Mouse (Mus musculus) heart, embryonic 11.5 days (tissue): Measurements from ENCODE around the gene Eif2ak4. TPM values are rescaled to one million over a fixed set of nuclear protein-coding genes. Genes with fewer than 3 reads are reported as not detected.

ENCODE experiments used
- ATAC-seq: fragments of 200-750 bp; cut with Nextera tagmentation; replicated peaks from 2 replicates; pipeline ENCODE4 v1.8.0; 2017; ENCODE audit warnings: moderate library complexity; ENCODE audit not compliant: insufficient number of reproducible peaks, low FRiP score, low TSS enrichment
- H3K27ac ChIP-seq: fragments of 300-500 bp; sonication (generic); 2 replicates; pipeline ENCODE4 v1.5.1; 2014; ENCODE audit warnings: mild to moderate bottlenecking, low read depth, low read length
- H3K27me3 ChIP-seq: fragments of 300-500 bp; sonication (generic); 2 replicates; pipeline ENCODE4 v1.6.1; 2014; ENCODE audit warnings: mild to moderate bottlenecking, low read length, mixed read lengths; ENCODE audit not compliant: control insufficient read depth, insufficient read depth
- H3K36me3 ChIP-seq: fragments of 300-500 bp; sonication (generic); 2 replicates; pipeline ENCODE4 v1.6.1; 2014; ENCODE audit warnings: mild to moderate bottlenecking, low read length, moderate library complexity, mixed read lengths; ENCODE audit not compliant: control insufficient read depth, insufficient read depth
- H3K4me1 ChIP-seq: fragments of 300-500 bp; sonication (generic); 2 replicates; pipeline ENCODE4 v1.6.1; 2014; ENCODE audit warnings: low read length; ENCODE audit not compliant: control insufficient read depth, insufficient read depth
- H3K4me2 ChIP-seq: fragments of 300-500 bp; sonication (generic); 2 replicates; pipeline ENCODE4 v1.6.1; 2014; ENCODE audit warnings: mild to moderate bottlenecking, moderate library complexity
- H3K4me3 ChIP-seq: fragments of 300-500 bp; sonication (generic); 2 replicates; pipeline ENCODE4 v1.5.1; 2014; ENCODE audit warnings: low read depth, low read length
- H3K9ac ChIP-seq: fragments of 300-500 bp; sonication (generic); 2 replicates; pipeline ENCODE4 v1.6.1; 2014; ENCODE audit warnings: mild to moderate bottlenecking, low read depth, low read length, moderate library complexity
- H3K9me3 ChIP-seq: fragments of 300-500 bp; sonication (generic); replicated peaks from 2 replicates; pipeline ENCODE4 v1.6.1; 2016; ENCODE audit warnings: low read length; ENCODE audit not compliant: control insufficient read depth
- WGBS: fragments of 180-500 bp; shearing (Covaris S2); extraction: QIAGEN DNeasy Blood & Tissue Kit; methylation state at CpG from one replicate; pipeline ENCODE4 v1.1.7; 2014; ENCODE audit not compliant: insufficient replicate concordance; 5-methylcytosine and 5-hydroxymethylcytosine counted together
- polyA plus RNA-seq: library from polyadenylated mRNA; unstranded; fragments of >200 nt; fragmentation: Nextera tagmentation; extraction: Ambion mirVana; gene quantifications from 2 replicates; pipeline ENCODE4 v1.2.1, GENCODE M21; 2014

Eif2ak4 gene
- polyA plus RNA-seq, 1 experiment from 2014 or later: 9.0 TPM

- Histone ChIP-seq H3K27me3 (no peaks in the 10 kb centered on the region), H3K36me3 (peaks cover 25% of the 10 kb centered on the region), H3K9ac (no peak overlapping the region), H3K27ac (no peak overlapping the region), H3K4me3 (no peak overlapping the region), H3K9me3 (no peaks in the 10 kb centered on the region), H3K4me1 (no peaks in the 10 kb centered on the region), H3K4me2 (no peak overlapping the region)
- no peak for ATAC-seq
- 92% methylated on average over 11 of the region's 11 CpGs for WGBS
Observed at GRCm38 (mm10) chr2:118412821-118413220, 24.4 kb downstream of the Eif2ak4 start.

- Histone ChIP-seq H3K4me2 (no peak overlapping the region), H3K36me3 (peaks cover 24% of the 10 kb centered on the region), H3K9me3 (no peaks in the 10 kb centered on the region), H3K4me3 (no peak overlapping the region), H3K9ac (no peak overlapping the region), H3K27me3 (no peaks in the 10 kb centered on the region), H3K4me1 (no peaks in the 10 kb centered on the region), H3K27ac (no peak overlapping the region)
- WGBS: 90% methylated on average over 6 of the region's 6 CpGs
- no peak for ATAC-seq
Observed at GRCm38 (mm10) chr2:118415601-118416355, 27.4 kb downstream of the Eif2ak4 start.

- H3K4me3 ChIP-seq: no peak overlapping the region
- H3K4me1 ChIP-seq: no peaks in the 10 kb centered on the region
- H3K27me3 ChIP-seq: no peaks in the 10 kb centered on the region
- 79% methylated on average over 4 of the region's 4 CpGs for WGBS
- no peak for ATAC-seq
- peaks cover 16% of the 10 kb centered on the region for H3K36me3 ChIP-seq
- no peaks in the 10 kb centered on the region for H3K9me3 ChIP-seq
- no peak overlapping the region for H3K9ac ChIP-seq
- no peak overlapping the region for H3K4me2 ChIP-seq
- H3K27ac ChIP-seq: no peak overlapping the region
Observed at GRCm38 (mm10) chr2:118418076-118418475, 29.7 kb downstream of the Eif2ak4 start.

GRCm38 (mm10) chr2:118421951-118422350, 33.5 kb downstream of the Eif2ak4 start:
- Histone ChIP-seq H3K4me1 (no peaks in the 10 kb centered on the region), H3K9me3 (no peaks in the 10 kb centered on the region), H3K4me3 (no peak overlapping the region), H3K27me3 (no peaks in the 10 kb centered on the region), H3K9ac (no peak overlapping the region), H3K36me3 (peaks cover 11% of the 10 kb centered on the region), H3K4me2 (no peak overlapping the region), H3K27ac (no peak overlapping the region)
- ATAC-seq: no peak
- 88% methylated on average over 15 of the region's 15 CpGs for WGBS

GRCm38 (mm10) chr2:118422385-118422784, 34.0 kb downstream of the Eif2ak4 start:
- WGBS: 88% methylated on average over 8 of the region's 8 CpGs
- ATAC-seq: no peak

GRCm38 (mm10) chr2:118428296-118428695, 39.9 kb downstream of the Eif2ak4 start:
- no peak overlapping the region for H3K27ac ChIP-seq
- WGBS: 89% methylated on average over 6 of the region's 6 CpGs
- no peaks in the 10 kb centered on the region for H3K4me1 ChIP-seq
- H3K4me2 ChIP-seq: no peak overlapping the region
- no peaks in the 10 kb centered on the region for H3K9me3 ChIP-seq
- no peaks in the 10 kb centered on the region for H3K27me3 ChIP-seq
- peaks cover 13% of the 10 kb centered on the region for H3K36me3 ChIP-seq
- H3K4me3 ChIP-seq: no peak overlapping the region
- ATAC-seq: no peak
- H3K9ac ChIP-seq: no peak overlapping the region

More at GRCm38 (mm10) chr2:118422385-118422784, 34.0 kb downstream of the Eif2ak4 start:
- Histone ChIP-seq H3K4me3 (no peak overlapping the region), H3K4me2 (no peak overlapping the region), H3K9ac (no peak overlapping the region), H3K27ac (no peak overlapping the region), H3K36me3 (peaks cover 14% of the 10 kb centered on the region), H3K9me3 (no peaks in the 10 kb centered on the region), H3K4me1 (no peaks in the 10 kb centered on the region), H3K27me3 (no peaks in the 10 kb centered on the region)

- Histone ChIP-seq H3K27ac (no peak overlapping the region), H3K4me1 (no peaks in the 10 kb centered on the region), H3K27me3 (no peaks in the 10 kb centered on the region), H3K4me3 (no peak overlapping the region), H3K9ac (no peak overlapping the region), H3K36me3 (peaks cover 19% of the 10 kb centered on the region), H3K9me3 (peaks cover 4% of the 10 kb centered on the region; the same call in 1 of the 2 replicates), H3K4me2 (no peak overlapping the region)
- ATAC-seq: no peak
- WGBS: 78% methylated on average over 9 of the region's 9 CpGs
Observed at GRCm38 (mm10) chr2:118429297-118429696, 40.9 kb downstream of the Eif2ak4 start.

- Histone ChIP-seq H3K9me3 (peaks cover 4% of the 10 kb centered on the region; the same call in 1 of the 2 replicates), H3K4me3 (no peak overlapping the region), H3K4me2 (no peak overlapping the region), H3K4me1 (no peaks in the 10 kb centered on the region), H3K9ac (no peak overlapping the region), H3K36me3 (peaks cover 19% of the 10 kb centered on the region), H3K27me3 (no peaks in the 10 kb centered on the region), H3K27ac (no peak overlapping the region)
- no peak for ATAC-seq
- WGBS: 67% methylated on average over 16 of the region's 16 CpGs
Observed at GRCm38 (mm10) chr2:118430630-118431029, 42.2 kb downstream of the Eif2ak4 start.

GRCm38 (mm10) chr2:118431589-118431988, 43.2 kb downstream of the Eif2ak4 start:
- Histone ChIP-seq H3K27me3 (no peaks in the 10 kb centered on the region), H3K9me3 (peaks cover 4% of the 10 kb centered on the region; the same call in 1 of the 2 replicates), H3K4me2 (no peak overlapping the region), H3K4me3 (no peak overlapping the region), H3K27ac (no peak overlapping the region), H3K9ac (no peak overlapping the region), H3K4me1 (no peaks in the 10 kb centered on the region), H3K36me3 (peaks cover 20% of the 10 kb centered on the region)
- 63% methylated on average over 5 of the region's 5 CpGs for WGBS
- ATAC-seq: no peak
